Mouse (Mus musculus): ENCODE measurements around the gene Trim30c.

GRCm38 (mm10) chr7:104401140-104401539 lies 503 bp upstream of the Trim30c start:
- TF ChIP-seq TCF12 (IDR thresholded peaks at IDR 0.05; ENCODE audit: low read depth, low read length) (no peak), POLR2A (IDR thresholded peaks at IDR 0.05; ENCODE audit: control insufficient read depth in 1 of 2, insufficient read depth in 1 of 2, low read depth in 1 of 2, low read length in 2 of 2, poor library complexity in 1 of 2) (no peak), GATA1 (IDR thresholded peaks at IDR 0.05; ENCODE audit: low read depth, low read length) (no peak), EP300 (IDR thresholded peaks at IDR 0.05; ENCODE audit: low read depth in 1 of 2, low read length in 2 of 2) (no peak), USF1 (IDR thresholded peaks at IDR 0.05; ENCODE audit: low read depth, low read length) (no peak), SMC3 (IDR thresholded peaks at IDR 0.05; ENCODE audit: low read depth, low read length) (no peak), CTCF (IDR thresholded peaks at IDR 0.05 in 2 of 3, conservative IDR thresholded peaks at IDR 0.05 in 1 of 3; ENCODE audit: control insufficient read depth in 1 of 3, insufficient read depth in 1 of 3, low read depth in 2 of 3, low read length in 3 of 3, poor library complexity in 1 of 3, severe bottlenecking in 1 of 3) (no peak), NELFE (IDR thresholded peaks at IDR 0.05; ENCODE audit: low read depth, low read length) (no peak), MAZ (IDR thresholded peaks at IDR 0.05; ENCODE audit: low read depth, low read length) (no peak)
